14 mouse cellular contexts compared by ENCODE assay signal in the genomic region with DNA sequence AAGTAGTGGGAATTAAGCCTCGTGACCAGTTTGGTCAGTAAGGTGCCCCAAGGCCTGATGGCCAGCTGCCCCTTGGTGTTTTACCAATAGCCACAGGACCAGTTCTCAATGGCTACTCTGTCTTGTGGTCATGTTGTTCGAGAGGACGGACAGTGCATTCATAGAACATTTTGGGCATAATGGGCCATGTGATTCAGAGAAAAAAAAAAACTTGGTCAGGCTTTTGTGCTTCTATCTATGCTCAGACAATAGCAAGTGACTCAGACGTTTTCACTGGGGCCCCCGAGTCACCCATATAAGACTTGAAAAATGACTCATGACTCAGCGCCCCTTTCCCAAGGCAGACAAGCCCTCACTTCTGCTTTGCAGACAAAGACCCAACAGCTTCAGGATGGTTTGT.
A peak's percentile ranks its signal among the peaks of the same experiment; 100 is the strongest.
DNase-seq lines count a peak whose midpoint lies in the region; ATAC-seq lines count a peak whose summit lies in the region.
"Had no signal": no experiment of that assay in that cellular context is flagged by ENCODE, and none has a peak within 500 bp of the region (broad histone marks: within the 10 kb centered on the region; RNA-seq: fewer than 3 reads in every experiment).

No protein-coding gene starts in this region.

- ATAC-seq in megakaryocyte progenitor cell, adult 5-6 weeks (replicated peaks; ENCODE audit: poor library complexity): peak; percentile 59

- DNase-seq in layer of hippocampus, adult 9-11 months: peak; percentile 50
- no peak for DNase-seq in layer of hippocampus, postnatal 36 days
- peak; percentile 74 for DNase-seq in MEL-GATA-1-ER (ENCODE audit: extremely low read depth, low read depth)
- peak; percentile 41 for DNase-seq in c-Kit-positive CD71-negative TER-119-negative erythroid progenitor cells, embryonic 14.5 days (ENCODE audit: low read depth)
- no peak for DNase-seq in lung, postnatal 10 days
- DNase-seq in spleen, postnatal 4 days (ENCODE audit: low spot score in 2 of 2): no peak
- no peak for DNase-seq in B cell, adult 2 months
- DNase-seq: gastrocnemius, postnatal 36 days; kidney, postnatal 10 days; lung, postnatal 4 days; midbrain, embryonic 14.5 days; right cerebral cortex, adult 18-20 months; thymus, adult 18-20 months had no signal

Comparison
In these comparisons a context has a peak if more than half of its experiments do, and no peak if none do; other contexts are left out.
1. DNase-seq: peak in layer of hippocampus, adult 9-11 months (single experiment), MEL-GATA-1-ER (single experiment) and c-Kit-positive CD71-negative TER-119-negative erythroid progenitor cells, embryonic 14.5 days (single experiment); none in layer of hippocampus, postnatal 36 days (0 of 2), lung, postnatal 10 days (single experiment), spleen, postnatal 4 days (0 of 2) and B cell, adult 2 months (0 of 2).